In the genomic region with DNA sequence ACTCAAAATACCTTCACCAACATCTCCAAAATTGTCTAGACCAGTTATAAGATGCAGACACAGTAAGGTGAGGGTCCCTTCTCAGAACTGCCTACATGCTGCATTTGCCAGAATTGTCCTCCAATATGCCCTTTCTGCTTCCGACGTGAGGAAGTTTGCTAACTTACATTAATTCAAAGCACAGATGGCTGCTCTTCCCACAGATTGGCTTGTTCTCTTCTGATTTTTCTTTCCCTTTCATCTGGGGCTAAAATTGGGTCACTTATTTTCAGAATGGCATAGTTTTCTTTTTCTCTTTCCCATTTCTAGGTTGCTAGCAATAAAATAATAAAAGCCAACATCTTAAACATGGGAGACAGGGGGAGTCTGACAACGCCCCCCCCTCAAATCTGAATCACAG, we compare ENCODE assay signal across 20 mouse cellular contexts.
DNase-seq lines count a peak whose midpoint lies in the region.
"Had no signal": no experiment of that assay in that cellular context is flagged by ENCODE, and none has a peak within 500 bp of the region (broad histone marks: within the 10 kb centered on the region; RNA-seq: fewer than 3 reads in every experiment).

No protein-coding gene starts in this region.

- intact Hi-C loops in left cerebral cortex, postnatal 14 days (cut with DNase I): no loop called here

- peak; percentile 7 for DNase-seq in layer of hippocampus, adult 11-12 months (ENCODE audit: low spot score)
- no peak for DNase-seq in layer of hippocampus, adult 9-10 months (ENCODE audit: low spot score)
- peak; percentile 14 to 22 for DNase-seq in left cerebral cortex, postnatal 14 days (ENCODE audit: low spot score in 2 of 2)
- no peak for DNase-seq in left cerebral cortex, adult 11 months (ENCODE audit: low spot score)
- DNase-seq in layer of hippocampus, adult 9-11 months: peak; percentile 20
- peak; percentile 71 for DNase-seq in telencephalon, adult 2 months (ENCODE audit: low read depth, low spot score)
- no peak for DNase-seq in gastrocnemius, postnatal 25 days
- DNase-seq: adrenal gland, postnatal 36 days; cerebellum, adult 8-10 months; cerebellum, postnatal 36 days; embryo, embryonic 11 days; gastrocnemius, postnatal 14 days; heart, adult 11 months; kidney, adult 18-20 months; kidney, postnatal 25 days; lung, adult 2 months; lung, postnatal 10 days; midbrain, embryonic 14.5 days; retina, postnatal 1 day; thymus, postnatal 14 days had no signal

Comparison
In these comparisons a context has a peak if more than half of its experiments do, and no peak if none do; other contexts are left out.
1. DNase-seq: peak in layer of hippocampus, adult 11-12 months (single experiment), left cerebral cortex, postnatal 14 days (2 of 2), layer of hippocampus, adult 9-11 months (single experiment) and telencephalon, adult 2 months (single experiment); none in layer of hippocampus, adult 9-10 months (single experiment), left cerebral cortex, adult 11 months (single experiment) and gastrocnemius, postnatal 25 days (single experiment).